Mouse (Mus musculus): ENCODE results near the gene Cpne1.

The Cpne1 gene

DNA sequence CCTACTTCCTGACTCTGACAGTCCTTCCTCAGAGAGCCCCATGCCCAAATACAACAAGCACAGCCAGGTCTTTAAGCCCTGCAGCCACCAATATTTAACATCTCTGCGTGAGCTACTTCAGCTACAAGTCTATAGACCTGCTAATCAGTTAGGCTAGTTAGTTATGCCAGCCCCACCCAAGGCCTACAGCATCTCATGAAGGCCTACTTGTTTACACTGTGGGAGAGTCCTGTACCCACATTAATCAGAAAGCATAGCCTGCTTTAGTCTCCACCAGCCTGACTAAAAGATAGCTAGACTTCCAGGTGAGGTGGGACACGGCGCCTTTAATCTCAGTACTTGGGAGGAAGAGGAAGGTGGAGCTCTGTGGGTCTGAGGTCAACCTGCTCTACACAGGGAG is 72.4 kb downstream of the Cpne1 start:
- H3K4me1 ChIP-seq (replicated peaks; ENCODE audit: low read depth, low read length) = peaks cover 20% of the 10 kb centered on the region
- no peaks in the 10 kb centered on the region for H3K9me3 ChIP-seq (ENCODE audit: low read length)
- H3K27me3 ChIP-seq (ENCODE audit: insufficient read depth, low read length) = peaks cover 25% of the 10 kb centered on the region
- H3K36me3 ChIP-seq (ENCODE audit: insufficient read depth, low read length) = no peaks in the 10 kb centered on the region
- no peak overlapping the region for H3K4me3 ChIP-seq (replicated peaks; ENCODE audit: low read length)
- no peak for TF ChIP-seq CTCF (conservative IDR thresholded peaks at IDR 0.05; ENCODE audit: low read length)
- TF ChIP-seq NANOG (IDR thresholded peaks at IDR 0.05; ENCODE audit: borderline replicate concordance, low read length) = no peak

DNA sequence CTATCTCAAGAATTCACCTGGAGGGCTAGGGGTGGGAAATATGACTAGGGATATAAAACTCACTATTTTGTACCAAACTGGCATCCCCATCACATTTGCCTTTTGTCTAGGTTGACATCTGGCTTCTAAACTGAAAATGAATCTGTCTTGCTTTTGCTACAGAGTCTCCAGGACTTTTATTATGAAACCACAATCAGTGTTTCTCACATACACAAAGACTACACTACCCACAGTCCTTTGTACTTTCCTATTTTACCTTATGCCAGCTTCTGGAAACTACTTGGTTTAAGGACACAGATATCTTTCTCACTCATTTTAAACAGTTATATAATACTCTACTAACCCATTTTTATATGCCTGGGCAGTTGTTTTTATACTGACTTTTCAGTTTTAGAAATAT is 86.3 kb downstream of the Cpne1 start:
- no peaks in the 10 kb centered on the region for H3K27me3 ChIP-seq (ENCODE audit: insufficient read depth, low read length)
- TF ChIP-seq POU5F1 (IDR thresholded peaks at IDR 0.05; ENCODE audit: borderline replicate concordance, low read length) = no peak
- no peak for TF ChIP-seq CTCF (conservative IDR thresholded peaks at IDR 0.05; ENCODE audit: low read length)
- no peak for TF ChIP-seq NANOG (IDR thresholded peaks at IDR 0.05; ENCODE audit: borderline replicate concordance, low read length)
- no peak overlapping the region for H3K4me3 ChIP-seq (replicated peaks; ENCODE audit: low read length)
- H3K9me3 ChIP-seq (ENCODE audit: low read length) = no peaks in the 10 kb centered on the region
- H3K4me1 ChIP-seq (replicated peaks; ENCODE audit: low read depth, low read length) = peaks cover 14% of the 10 kb centered on the region; the same call in 1 of the 2 replicates
- H3K36me3 ChIP-seq (ENCODE audit: insufficient read depth, low read length) = no peaks in the 10 kb centered on the region
